Mouse (Mus musculus) lung, embryonic 14.5 days (tissue): ENCODE measurements around the gene Aftph. TPM values are rescaled to one million over a fixed set of nuclear protein-coding genes. Genes with fewer than 3 reads are reported as not detected.

Experiments used
- ATAC-seq: fragments of 200-750 bp; cut with Nextera tagmentation; 2 replicates; pipeline ENCODE4 v1.8.0; 2017; ENCODE audit warnings: mild to moderate bottlenecking, moderate TSS enrichment, moderate library complexity; ENCODE audit not compliant: insufficient read depth
- DNase-seq: peaks from one replicate; pipeline ENCODE4 v3.0.0-alpha.2; 2015
- H3K27ac ChIP-seq: fragments of 300-500 bp; sonication (generic); 2 replicates; pipeline ENCODE4 v1.5.1; 2014; ENCODE audit warnings: low read depth, mild to moderate bottlenecking, moderate library complexity
- H3K27me3 ChIP-seq: fragments of 300-500 bp; sonication (generic); 2 replicates; pipeline ENCODE4 v1.6.1; 2014; ENCODE audit warnings: low read length, control low read depth; ENCODE audit not compliant: insufficient read depth
- H3K36me3 ChIP-seq: fragments of 300-500 bp; sonication (generic); 2 replicates; pipeline ENCODE4 v1.6.1; 2014; ENCODE audit warnings: control low read depth; ENCODE audit not compliant: insufficient read depth
- H3K4me1 ChIP-seq: fragments of 300-500 bp; sonication (generic); 2 replicates; pipeline ENCODE4 v1.6.1; 2014; ENCODE audit warnings: antibody characterized with exemption, control low read depth; ENCODE audit not compliant: insufficient read depth
- H3K4me2 ChIP-seq: fragments of 300-500 bp; sonication (generic); 2 replicates; pipeline ENCODE4 v1.6.1; 2014; ENCODE audit warnings: mild to moderate bottlenecking
- H3K4me3 ChIP-seq: fragments of 300-500 bp; sonication (generic); 2 replicates; pipeline ENCODE4 v1.5.1; 2014; ENCODE audit warnings: low read depth, low read length
- H3K9ac ChIP-seq: fragments of 300-500 bp; sonication (generic); 2 replicates; pipeline ENCODE4 v1.6.1; 2014
- H3K9me3 ChIP-seq: fragments of 300-500 bp; sonication (generic); 2 replicates; pipeline ENCODE4 v1.6.1; 2016; ENCODE audit warnings: low read depth, low read length, control low read depth
- CTCF ChIP-seq: IDR thresholded peaks from 2 replicates; pipeline ENCODE4 v1.5.1; 2016; ENCODE audit warnings: antibody characterized with exemption, low read depth
- WGBS: fragments of 180-500 bp; shearing (Covaris S2); extraction: QIAGEN DNeasy Blood & Tissue Kit; methylation state at CpG from one replicate; pipeline ENCODE4 v1.1.7; 2014; 5-methylcytosine and 5-hydroxymethylcytosine counted together
- polyA plus RNA-seq: library from polyadenylated mRNA; unstranded; fragments of >200 nt; fragmentation: Nextera tagmentation; extraction: Ambion mirVana; gene quantifications from 2 replicates; pipeline ENCODE4 v1.2.1, GENCODE M21; 2014

The Aftph gene
- polyA plus RNA-seq, 1 experiment from 2014 or later, result 20.4 TPM

DNA sequence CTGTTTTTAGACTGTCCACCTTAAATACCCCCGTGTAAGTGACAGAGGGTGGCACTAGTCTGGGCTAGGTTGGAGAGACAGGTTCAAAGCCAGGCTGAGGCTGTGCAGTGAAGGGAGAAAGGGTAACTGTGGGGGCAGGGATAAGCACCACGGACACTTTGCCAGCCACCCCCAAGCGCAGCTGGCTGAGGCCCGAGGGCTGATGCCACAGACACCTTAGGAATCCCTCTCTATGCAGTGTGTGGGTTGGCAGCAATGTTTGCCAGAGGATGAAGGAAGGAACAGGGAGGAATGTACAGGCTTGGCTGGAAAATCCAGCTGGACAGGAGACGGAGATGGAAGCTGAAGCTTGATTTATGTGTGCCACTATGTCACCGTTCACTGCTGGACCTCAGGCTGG, 68.9 kb downstream of the Aftph start:
- 62% methylated on average over 6 of the region's 6 CpGs for WGBS
- Histone ChIP-seq H3K27me3 (no peaks in the 10 kb centered on the region), H3K36me3 (no peaks in the 10 kb centered on the region), H3K4me3 (no peak overlapping the region), H3K9ac (no peak overlapping the region), H3K27ac (no peak overlapping the region), H3K4me1 (no peaks in the 10 kb centered on the region), H3K4me2 (no peak overlapping the region), H3K9me3 (no peaks in the 10 kb centered on the region)
- ATAC-seq (0 out of 2 replicates have a peak, but pooled peaks have one; percentile 6), DNase-seq (no peak)
- no peak for TF ChIP-seq CTCF

DNA sequence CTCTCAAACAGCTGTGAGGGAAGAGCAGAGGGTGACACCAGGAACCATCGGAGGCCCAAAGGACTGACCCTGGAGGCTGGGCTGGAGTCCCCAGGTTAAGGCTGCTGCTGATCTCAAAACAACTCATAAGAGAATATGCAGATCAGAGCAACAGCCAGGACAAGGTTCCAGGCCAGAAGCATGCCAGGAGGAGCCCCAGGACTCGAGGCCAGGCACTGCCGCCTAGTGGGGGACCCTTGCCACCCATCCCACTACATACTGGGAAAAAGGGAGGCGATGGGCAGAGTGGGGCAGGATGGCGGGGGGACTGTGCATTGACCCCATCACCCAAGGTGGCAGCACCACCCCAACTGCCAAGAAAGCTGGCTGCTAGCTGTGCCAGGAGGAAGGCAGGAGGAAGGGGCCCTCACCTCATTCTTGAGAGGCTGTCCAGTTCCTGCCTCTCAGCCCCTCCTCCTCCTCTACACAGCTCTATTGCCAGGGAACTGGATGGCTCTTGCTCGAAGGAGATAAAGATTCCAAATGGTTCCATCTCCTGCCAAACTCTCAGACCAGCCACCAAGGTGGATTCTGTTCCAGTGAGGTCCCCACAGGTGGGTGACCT, 69.5 kb downstream of the Aftph start:
- ATAC-seq (peak; percentile 31; the same call in 1 of the 2 replicates), DNase-seq (peak; percentile 45)
- 42% methylated on average over 6 of the region's 6 CpGs for WGBS
- no peak overlapping the region for H3K4me2 ChIP-seq
- no peaks in the 10 kb centered on the region for H3K36me3 ChIP-seq
- H3K9ac ChIP-seq, result no peak overlapping the region
- H3K27me3 ChIP-seq, result no peaks in the 10 kb centered on the region
- no peak overlapping the region for H3K4me3 ChIP-seq
- H3K9me3 ChIP-seq, result no peaks in the 10 kb centered on the region
- TF ChIP-seq CTCF, result peak; percentile 70
- no peak overlapping the region for H3K27ac ChIP-seq
- no peaks in the 10 kb centered on the region for H3K4me1 ChIP-seq

DNA sequence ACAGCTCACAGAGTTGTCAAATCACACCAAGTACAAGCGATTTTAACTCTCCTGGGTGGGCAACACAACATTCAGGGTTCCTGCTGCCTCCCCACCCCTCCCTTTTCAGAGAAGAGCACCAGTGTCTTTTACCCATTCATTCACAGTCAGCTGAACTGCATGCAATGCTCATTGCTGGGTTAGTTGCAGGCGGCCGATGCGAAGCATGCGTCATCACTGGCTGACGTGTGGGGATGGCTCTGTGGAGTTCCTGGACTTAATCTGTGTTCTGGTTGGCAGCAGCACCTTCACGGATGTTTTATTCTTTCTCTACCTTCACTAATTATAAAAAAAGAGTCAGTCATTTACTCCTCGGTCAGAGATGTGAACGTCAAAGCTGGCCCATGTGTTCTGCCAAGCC, 76.5 kb downstream of the Aftph start:
- Histone ChIP-seq H3K4me3 (no peak overlapping the region), H3K27me3 (no peaks in the 10 kb centered on the region), H3K4me2 (no peak overlapping the region), H3K9ac (no peak overlapping the region), H3K27ac (no peak overlapping the region), H3K4me1 (peaks cover 5% of the 10 kb centered on the region; the same call in 1 of the 2 replicates), H3K36me3 (no peaks in the 10 kb centered on the region), H3K9me3 (no peaks in the 10 kb centered on the region)
- DNase-seq (no peak), ATAC-seq (no peak)
- no peak for TF ChIP-seq CTCF
- WGBS, result 77% methylated on average over 9 of the region's 9 CpGs

DNA sequence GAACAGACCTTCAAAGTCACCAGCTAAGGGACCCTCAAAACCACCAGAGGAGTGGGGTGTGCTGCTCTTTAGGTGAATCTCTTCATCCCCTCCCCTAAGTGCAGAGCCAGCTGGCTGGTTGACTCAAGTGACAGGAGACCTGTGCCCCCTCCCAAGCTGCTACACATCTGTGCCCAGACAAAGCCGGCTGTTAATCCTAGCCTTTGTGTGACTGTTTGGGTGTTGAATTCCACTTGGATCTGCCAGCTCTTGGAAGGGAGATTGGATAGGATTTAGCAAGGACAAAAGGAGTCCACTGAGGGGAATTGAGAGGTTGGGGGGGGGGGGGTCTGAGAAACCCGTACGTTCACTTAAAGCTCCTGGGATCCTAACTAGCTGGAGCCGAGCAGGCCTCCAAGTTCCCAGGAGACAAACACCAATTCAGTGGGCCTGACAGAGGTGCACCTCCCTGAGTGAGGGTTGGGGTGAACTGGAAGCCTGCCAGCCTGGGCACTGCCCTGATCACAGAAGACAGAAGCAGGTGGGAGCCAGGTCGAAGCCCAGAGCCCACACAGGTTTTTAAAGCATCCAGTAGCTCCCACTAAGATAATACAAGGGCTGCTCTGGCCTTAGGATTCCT, 77.7 kb downstream of the Aftph start:
- Histone ChIP-seq H3K9ac (no peak overlapping the region), H3K27ac (no peak overlapping the region), H3K4me2 (no peak overlapping the region), H3K4me1 (peaks cover 5% of the 10 kb centered on the region; the same call in 1 of the 2 replicates), H3K27me3 (no peaks in the 10 kb centered on the region), H3K36me3 (no peaks in the 10 kb centered on the region), H3K4me3 (no peak overlapping the region), H3K9me3 (no peaks in the 10 kb centered on the region)
- no peak for ATAC-seq
- TF ChIP-seq CTCF, result no peak
- no peak for DNase-seq
- WGBS, result 47% methylated on average over 5 of the region's 5 CpGs

DNA sequence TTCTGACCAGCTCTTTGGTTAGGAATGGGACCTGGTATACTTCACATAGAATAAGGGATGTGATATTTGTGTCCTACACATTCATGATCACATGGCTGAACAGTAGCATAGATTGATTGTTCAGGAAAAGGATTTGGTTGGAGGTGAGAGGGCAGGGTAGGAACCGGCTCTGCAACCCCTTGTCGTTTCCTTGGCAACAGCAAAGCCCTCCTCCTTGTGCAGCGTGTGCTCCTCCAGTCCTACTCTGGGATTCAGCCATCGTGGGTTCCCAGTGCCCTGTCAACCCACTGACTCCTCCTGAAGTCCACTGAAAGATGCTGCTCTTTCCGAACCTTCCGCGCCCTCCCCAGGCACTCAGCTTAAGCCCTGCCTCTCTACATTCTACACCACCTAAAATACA, 78.6 kb downstream of the Aftph start:
- Histone ChIP-seq H3K9ac (no peak overlapping the region), H3K36me3 (no peaks in the 10 kb centered on the region), H3K4me2 (no peak overlapping the region), H3K27ac (no peak overlapping the region), H3K9me3 (no peaks in the 10 kb centered on the region), H3K4me1 (peaks cover 5% of the 10 kb centered on the region; the same call in 1 of the 2 replicates), H3K27me3 (no peaks in the 10 kb centered on the region), H3K4me3 (no peak overlapping the region)
- WGBS, result 62% methylated on average over 7 of the region's 7 CpGs
- DNase-seq (peak; percentile 37), ATAC-seq (no peak)
- TF ChIP-seq CTCF, result no peak

DNA sequence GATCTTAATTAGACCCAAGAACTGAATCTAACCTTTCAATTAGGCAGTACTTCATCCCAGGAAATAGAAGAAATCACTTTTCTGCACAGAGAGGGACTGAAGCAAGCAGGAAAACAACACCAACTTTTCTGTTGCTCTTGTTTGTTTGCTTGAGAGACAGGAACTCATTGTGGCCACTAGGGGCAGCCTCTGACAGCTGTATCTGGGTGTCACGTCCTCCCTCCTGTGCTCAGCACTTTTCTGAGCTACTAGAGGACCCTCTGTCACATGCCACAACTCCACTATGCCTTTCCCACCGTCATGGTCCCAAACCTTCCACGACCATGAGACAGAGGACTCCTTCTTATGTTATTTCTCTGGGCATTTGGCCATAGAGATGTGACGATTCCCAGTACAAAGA, 79.7 kb downstream of the Aftph start:
- DNase-seq (peak; percentile 74), ATAC-seq (no peak)
- no peak overlapping the region for H3K4me2 ChIP-seq
- H3K27me3 ChIP-seq, result no peaks in the 10 kb centered on the region
- no peak overlapping the region for H3K27ac ChIP-seq
- H3K4me3 ChIP-seq, result no peak overlapping the region
- peaks cover 11% of the 10 kb centered on the region for H3K4me1 ChIP-seq
- TF ChIP-seq CTCF, result peak; percentile 80
- WGBS, result 37% methylated on average over 4 of the region's 4 CpGs
- H3K9ac ChIP-seq, result no peak overlapping the region
- H3K36me3 ChIP-seq, result no peaks in the 10 kb centered on the region
- no peaks in the 10 kb centered on the region for H3K9me3 ChIP-seq
